8 mouse cellular contexts compared by ENCODE assay signal in the genomic region with DNA sequence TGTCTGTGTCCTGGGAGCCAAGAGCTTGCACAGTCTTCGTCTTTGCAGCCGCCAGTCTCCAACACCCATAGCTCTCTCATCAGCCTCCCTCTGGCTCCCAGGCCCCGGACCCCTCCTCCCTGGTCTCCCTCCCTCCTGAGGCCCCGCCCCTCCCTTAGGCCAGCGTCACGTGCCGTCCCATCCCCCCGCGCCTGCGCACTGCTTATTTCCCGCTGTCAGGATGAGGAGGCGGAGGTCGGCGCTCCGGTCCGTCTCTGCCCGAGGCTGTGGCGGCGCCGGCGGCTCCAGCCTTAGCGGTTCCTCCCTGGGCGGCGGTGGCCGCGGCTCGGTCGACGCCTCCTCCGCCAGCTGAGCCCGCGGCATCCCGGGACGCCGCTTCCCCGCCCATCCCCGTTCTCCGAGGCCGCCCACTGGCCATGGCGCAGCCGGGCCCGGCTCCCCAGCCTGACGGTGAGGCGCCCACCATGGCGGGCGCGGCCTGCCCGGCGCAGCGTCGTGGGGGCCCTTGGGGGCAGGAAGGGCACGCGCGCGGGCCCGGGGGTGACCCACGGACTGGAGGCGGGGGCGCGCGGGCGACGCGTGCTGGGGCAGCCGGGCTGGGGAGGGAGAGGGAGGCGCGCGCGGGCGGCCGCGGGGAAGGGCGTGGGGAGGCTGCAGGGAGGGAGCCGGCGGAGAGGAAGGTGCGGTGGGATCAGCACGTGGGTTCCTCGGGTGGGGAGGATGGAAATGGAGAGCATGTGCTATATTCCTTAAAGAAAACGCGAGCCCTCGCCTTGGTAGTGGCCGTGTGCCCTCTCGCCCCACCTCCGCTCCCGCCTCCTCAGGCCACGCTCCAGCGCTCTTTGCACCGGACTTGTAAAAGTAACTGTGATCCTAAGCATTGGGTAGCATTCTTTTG. TPM values are rescaled to one million over a fixed set of nuclear protein-coding genes. Genes with fewer than 3 reads are reported as not detected.
DNase-seq lines count a peak whose midpoint lies in the region; ATAC-seq lines count a peak whose summit lies in the region.

Rabep1 (plus strand) TSS at position 220 of the 898 bp plus-strand sequence.

- H3K36me3 ChIP-seq in hindbrain, embryonic 13.5 days, result no peaks in the 10 kb centered on the region

- peak; percentile 98 for DNase-seq in Muller cell, postnatal 12 days (ENCODE audit: inconsistent ontology term)
- peak; percentile 93 for DNase-seq in cerebellum, adult 9-11 months
- DNase-seq in frontal cortex, postnatal 10 days (ENCODE audit: low spot score in 2 of 2), result peak; percentile 88 to 95
- DNase-seq in layer of hippocampus, postnatal 25 days (ENCODE audit: extremely low spot score in 1 of 2, low spot score in 1 of 2), result peak; percentile 94 to 98
- DNase-seq in lung, postnatal 25 days (ENCODE audit: low spot score), result peak; percentile 94
- DNase-seq in retina, embryonic 14.5 days (ENCODE audit: low spot score), result peak; percentile 97
- peak; percentile 99 for DNase-seq in thymus, postnatal 4 days

- H3K4me2 ChIP-seq in hindbrain, embryonic 13.5 days, result peak within 1 kb of the TSS; percentile 85

- peak within 1 kb of the TSS; percentile 93 for H3K27ac ChIP-seq in hindbrain, embryonic 13.5 days

- H3K9me3 ChIP-seq in hindbrain, embryonic 13.5 days, result no peaks in the 10 kb centered on the region

- WGBS in hindbrain, embryonic 13.5 days, result under 1% methylated on average over 84 of the region's 88 CpGs

- peak; percentile 95 for ATAC-seq in hindbrain, embryonic 13.5 days (ENCODE audit: low FRiP score)

- peak within 1 kb of the TSS; percentile 88 for H3K4me3 ChIP-seq in hindbrain, embryonic 13.5 days

- peaks cover 22% of the 10 kb centered on the region for H3K4me1 ChIP-seq in hindbrain, embryonic 13.5 days (replicated peaks)

- peak within 1 kb of the TSS; percentile 92 for H3K9ac ChIP-seq in hindbrain, embryonic 13.5 days

- H3K27me3 ChIP-seq in hindbrain, embryonic 13.5 days, result no peaks in the 10 kb centered on the region

RNA-seq across cellular contexts. Expression of gene Rabep1, which starts in this region (rescaled TPM):
- 83.1 and 87.5 TPM in 2 replicates for polyA plus RNA-seq in hindbrain, embryonic 13.5 days (2015; fragmentation: Nextera tagmentation; extraction: Ambion mirVana)
- total RNA-seq in layer of hippocampus, postnatal 25 days (2021), result 100 to 1,000 TPM; 113 to 118 TPM

Comparison
In these comparisons a context has a peak if more than half of its experiments do, and no peak if none do; other contexts are left out.
1. Peak in every context shown above with its lines: DNase-seq, ATAC-seq, H3K4me3 ChIP-seq and H3K27ac ChIP-seq.